Mouse (Mus musculus) cerebellum, postnatal 10 days (tissue): ENCODE results near the gene Ube2e3.
A peak's percentile ranks its signal among the peaks of the same experiment; 100 is the strongest.

Experiments used
- DNase-seq, 2 experiments: peaks; one replicate each; pipeline ENCODE4 v3.0.0; 2021; ENCODE audit warnings: mixed read lengths in 2 of 2

Ube2e3 gene

DNA sequence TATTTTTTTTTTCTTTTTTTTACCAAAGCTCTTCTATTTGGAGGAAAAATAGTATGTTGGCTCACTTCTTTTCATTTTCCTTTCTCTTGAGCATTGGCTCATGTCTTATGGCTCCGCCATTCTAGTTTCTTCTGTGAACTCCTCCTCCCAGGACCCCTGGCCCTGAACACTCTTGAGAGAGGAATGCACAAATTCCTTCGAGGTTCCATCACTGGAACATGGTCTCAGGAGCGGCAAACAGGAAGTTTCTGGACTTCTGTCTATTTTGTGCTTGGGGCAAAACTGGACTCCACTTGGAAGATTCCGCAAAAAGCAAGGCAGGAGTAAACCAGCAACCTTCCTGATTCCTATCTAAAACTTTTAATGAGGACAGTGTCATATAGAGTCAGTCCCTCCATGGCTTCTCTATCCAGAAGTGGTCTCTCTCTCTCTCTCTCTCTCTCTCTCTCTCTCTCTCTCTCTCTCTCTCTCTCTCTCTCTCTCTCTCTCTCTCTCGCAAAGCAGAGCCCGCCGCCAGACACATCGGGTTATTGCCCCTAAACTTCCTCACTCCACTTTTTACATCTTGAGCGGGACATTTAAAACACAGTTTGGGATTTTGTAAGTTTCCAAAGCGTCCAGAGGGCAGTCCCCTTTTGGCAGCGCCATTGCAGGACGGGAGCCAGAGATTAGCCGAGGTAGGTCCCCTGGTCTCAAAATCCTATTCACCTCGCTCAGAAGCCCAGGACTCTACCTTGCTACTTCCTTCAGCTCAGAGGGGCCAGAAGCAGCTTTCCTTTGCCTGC, at the start of gene Ube2e3:
Gene Ube2e3 (plus strand): TSS at position 399 of the 785 bp plus-strand sequence.
- no peak for DNase-seq

DNA sequence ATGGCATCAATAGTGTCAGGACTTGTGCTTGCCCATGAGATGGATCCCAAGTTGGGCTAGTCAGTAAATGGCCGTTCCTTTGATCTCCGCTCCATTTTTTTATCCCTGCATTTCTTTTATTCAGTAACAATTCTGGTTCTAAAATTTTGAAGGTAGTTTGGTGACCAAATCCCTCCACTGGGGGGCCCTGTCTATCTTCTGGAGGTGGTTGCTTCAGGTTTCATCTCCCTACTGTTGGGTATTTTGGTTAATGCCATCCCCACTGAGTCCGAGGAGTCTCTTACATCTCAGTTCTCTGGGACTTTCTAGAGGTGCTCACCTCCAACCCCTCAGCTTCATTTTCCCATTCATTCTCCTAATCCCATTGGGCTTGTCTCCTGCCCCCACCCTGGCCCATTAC, 38.0 kb upstream of the Ube2e3 start:
- DNase-seq = no peak

- DNase-seq = no peak
These were observed 26.3 kb upstream of the Ube2e3 start for GRCm38 (mm10) chr2:78841494-78842224.

DNA sequence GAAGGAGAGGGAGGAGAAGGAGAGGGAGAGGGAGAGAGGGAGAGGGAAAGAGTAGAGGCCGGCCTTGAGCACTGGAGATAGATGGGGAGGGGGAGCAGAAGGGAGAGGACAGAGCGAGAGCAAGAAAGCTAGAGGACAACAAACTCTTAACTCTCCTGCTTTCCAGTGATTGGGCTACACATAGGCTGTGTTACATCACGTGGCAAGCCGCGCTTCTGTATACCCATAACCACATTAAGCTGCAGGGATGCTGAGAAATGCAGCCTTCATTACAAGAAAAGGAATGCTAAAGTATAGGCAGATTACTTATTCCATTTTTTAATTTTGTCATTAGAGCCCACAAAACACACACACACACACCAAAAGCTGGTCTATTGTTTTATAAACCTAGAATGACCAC, 23.6 kb upstream of the Ube2e3 start:
- no peak for DNase-seq

DNA sequence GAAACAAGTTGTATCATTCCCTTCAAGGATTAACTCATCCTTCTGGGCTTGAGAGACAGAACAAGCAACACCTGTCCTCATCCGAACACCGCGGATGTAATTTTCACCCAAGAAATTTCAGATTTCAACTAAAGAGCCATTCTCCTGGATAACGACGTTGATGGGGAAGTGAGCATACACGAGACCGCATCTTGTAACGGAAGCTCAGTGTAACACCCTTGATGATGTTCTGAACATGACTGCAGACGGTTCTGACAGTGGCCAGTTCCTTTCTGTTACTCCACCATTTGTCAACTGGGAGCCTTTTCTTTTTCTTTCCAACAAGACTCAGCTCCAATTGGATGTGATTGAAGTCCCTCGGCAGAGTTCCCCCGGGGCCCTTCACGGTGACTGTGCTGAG, 22.6 kb upstream of the Ube2e3 start:
- no peak for DNase-seq

GRCm38 (mm10) chr2:78845717-78846116, 22.2 kb upstream of the Ube2e3 start:
- DNase-seq = no peak

- no peak for DNase-seq
These were observed 13.6 kb upstream of the Ube2e3 start for GRCm38 (mm10) chr2:78854315-78854714.

GRCm38 (mm10) chr2:78858628-78859027, 9.3 kb upstream of the Ube2e3 start:
- DNase-seq = no peak

DNA sequence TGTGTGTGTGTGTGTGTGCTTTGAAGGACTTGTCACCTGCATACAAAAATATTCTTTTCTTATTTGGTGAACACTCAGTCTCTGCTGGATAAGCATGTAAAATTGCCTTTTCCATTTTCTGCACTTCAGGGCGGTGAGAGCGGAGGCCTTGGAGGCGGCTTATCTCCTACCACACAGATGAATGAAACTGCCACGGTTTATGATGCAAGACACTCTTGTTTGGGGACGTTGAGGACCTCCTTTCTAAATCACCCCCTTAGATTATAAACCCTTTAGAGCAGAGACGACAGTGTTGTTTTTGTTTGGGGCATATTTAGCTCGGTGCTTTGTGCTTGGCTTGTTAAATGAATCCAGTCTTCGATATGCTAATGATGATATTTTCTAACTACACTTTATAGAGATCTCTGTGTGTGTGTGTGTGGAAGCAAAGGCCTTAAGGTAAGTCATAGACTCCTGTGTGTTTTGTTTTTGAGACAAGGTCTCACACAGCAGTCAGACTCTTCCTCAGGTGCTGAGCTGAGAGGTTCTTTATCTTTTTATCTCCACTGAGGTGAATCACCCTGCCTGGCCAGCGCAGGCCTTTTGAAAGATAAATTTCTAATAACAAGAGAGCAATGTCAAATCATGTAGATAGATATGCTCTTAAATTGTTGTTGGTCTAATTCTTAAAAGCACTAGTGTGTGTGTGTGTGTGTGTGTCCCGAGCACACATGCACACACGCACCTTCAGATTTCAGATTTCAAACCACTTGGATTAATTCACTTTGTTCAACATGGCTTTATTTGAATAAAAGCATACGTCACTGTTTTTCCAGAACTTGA, 8.4 kb upstream of the Ube2e3 start:
- no peak for DNase-seq

- DNase-seq = no peak
These were observed 7.9 kb upstream of the Ube2e3 start for GRCm38 (mm10) chr2:78860088-78860372.

- DNase-seq = no peak
These were observed 3.8 kb upstream of the Ube2e3 start for GRCm38 (mm10) chr2:78864116-78864515.

- DNase-seq = no peak
These were observed 3.1 kb upstream of the Ube2e3 start for GRCm38 (mm10) chr2:78864866-78865265.

DNA sequence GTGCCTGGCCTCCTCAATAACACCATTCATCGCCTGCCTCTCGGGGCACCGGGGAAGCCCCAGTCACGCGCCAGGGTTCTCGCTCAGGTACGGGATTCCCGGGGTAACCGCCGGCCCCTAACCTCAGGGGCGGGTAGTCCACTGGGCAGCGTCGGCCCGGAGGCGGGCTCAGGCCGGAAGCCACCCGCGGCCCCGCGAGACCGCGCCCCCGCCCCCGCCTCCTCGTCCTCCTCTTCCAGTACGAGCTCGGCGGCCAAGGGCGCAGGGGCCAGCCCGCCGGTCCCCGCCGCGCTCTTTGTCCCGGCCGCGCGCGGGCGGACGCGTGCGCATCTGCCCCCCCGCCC, 559 bp downstream of the Ube2e3 start:
- DNase-seq = peak; percentile 94

DNA sequence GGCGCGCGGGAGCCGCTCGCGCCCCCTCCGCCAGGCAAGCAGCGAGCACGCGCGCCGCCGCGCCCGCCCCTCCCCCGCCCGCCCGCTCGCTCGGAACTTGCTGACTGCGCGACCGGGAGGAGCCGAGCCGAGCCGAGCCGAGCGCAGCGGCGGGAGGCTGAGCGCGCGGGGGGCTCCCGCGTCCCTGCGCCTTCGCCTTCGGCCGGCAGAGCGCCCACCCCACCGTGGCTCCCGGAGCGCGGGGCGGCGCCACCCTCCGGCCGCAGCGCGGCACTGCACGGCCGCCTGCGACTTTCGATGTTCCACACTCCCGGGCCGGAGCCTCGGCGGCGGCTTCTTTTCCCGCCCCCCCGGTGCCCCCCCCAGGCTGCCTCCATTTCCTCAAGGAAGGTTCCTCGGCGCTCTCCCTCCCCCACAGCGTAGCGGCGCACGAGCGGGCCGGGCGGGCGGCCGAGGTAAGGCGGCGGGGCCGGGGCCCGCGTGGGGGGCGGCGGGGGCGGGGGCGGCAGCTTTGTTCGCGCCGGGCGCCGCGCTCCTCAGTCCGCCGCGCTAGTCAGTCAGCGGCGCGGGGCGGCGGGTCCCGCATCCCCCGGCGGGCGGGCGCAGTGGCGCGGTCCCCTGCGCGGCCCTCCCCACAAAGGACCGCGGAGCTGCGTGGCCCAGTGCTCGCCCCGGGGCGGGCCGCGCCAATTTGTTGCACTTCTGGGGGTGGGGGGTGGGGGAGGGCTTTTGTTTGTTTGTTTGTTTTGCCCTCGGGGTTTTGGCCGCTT, 1.2 kb downstream of the Ube2e3 start:
- peak; percentile 89 for DNase-seq

DNA sequence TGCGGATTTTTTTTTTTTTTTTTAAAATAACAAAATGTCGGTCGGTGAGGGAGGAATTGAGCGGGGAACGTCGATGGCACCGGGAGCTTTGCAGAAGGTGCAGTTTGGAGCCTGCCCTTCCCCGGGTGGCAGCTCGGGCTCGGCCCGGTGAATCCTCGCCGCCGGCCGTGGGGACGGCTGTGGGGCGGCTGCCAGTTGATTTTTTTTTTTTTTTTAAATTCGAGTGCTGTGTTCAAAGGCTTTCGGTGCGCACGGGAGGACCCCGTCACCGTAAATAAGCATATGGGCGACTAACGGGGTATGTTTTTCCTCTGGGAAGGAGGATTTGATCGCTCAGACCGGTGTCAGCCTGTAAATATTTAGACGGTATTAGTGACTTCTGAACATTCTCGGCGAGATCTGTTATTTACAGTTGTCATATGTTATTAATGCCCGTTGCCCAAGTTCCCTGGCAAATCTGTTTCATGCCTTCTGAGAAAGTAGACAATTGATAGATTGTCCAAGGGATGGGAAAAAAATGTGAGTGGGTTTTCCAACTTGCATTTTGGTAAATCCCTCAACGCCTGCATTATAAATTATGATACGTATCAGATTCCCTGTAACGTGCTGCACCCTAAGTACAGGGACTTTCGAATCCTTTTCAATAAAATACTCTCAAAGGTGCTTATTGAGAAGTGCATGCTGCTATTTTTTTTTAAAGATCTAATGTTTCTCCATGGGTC, 2.0 kb downstream of the Ube2e3 start:
- DNase-seq = peak; percentile 70 to 72

GRCm38 (mm10) chr2:78870443-78871025, 2.6 kb downstream of the Ube2e3 start:
- DNase-seq = peak; percentile 36 to 47

DNA sequence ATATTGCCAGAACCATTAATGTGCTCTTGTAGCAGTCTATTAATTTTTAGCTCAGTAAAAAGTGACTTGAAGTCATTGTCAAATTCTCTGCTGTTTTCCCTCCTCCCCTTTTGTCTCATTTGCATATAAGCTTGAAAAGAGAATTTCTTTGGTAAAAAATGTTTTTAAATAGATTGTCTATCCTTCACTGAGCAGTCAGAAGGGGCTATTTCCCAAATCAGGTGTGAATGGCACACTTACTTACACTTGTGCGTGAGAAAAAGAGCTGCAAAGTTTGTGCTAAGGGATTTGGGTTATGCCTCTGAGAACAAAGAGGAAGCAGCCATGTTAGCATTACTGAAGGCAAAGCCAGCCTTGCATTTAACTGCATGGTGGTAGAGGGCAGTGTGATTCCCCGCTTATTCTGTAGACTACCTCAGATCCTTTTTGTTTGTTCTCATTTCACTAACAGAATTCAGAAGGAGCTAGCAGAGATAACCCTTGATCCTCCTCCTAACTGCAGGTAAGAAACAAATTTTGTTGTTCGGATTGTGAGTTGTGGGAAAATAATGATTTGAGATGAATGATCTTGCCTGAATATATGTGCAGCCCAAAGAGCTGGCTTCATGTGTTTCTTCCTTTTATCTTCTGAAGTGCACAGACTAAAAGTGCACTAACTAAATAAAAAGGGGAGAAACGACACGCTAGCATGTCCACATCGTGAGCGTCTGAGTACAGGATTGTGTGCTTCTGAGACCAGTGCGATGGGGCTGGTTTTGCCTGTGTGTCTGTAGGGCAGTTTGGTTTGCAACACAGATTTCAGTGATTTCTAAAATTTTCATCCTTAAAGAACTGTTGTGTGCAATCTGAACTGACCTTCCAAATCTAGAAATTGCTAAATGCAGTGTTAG, 4.3 kb downstream of the Ube2e3 start:
- DNase-seq = peak; percentile 61 to 66

DNA sequence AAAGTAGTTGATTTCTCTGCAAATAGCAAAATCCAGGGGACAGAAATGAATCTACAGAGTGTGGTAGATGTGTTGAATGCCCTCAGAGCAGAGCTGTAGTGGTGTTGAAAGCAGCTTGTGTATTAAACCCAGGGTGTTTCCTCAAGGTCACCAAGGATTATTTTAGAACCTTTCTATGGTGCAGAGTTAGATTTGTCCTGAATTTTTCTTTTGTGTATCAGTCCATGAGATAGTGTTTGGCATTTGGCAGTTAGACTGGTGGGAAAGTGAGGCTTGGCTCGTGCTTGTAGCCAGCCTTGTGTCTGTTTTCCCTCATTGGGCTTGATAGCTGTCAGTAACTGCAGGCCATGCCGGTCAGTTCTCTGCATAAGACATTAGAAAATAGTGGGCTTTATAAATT, 6.0 kb downstream of the Ube2e3 start:
- DNase-seq = peak; percentile 19 to 26

GRCm38 (mm10) chr2:78876002-78876401, 8.1 kb downstream of the Ube2e3 start:
- no peak for DNase-seq

DNA sequence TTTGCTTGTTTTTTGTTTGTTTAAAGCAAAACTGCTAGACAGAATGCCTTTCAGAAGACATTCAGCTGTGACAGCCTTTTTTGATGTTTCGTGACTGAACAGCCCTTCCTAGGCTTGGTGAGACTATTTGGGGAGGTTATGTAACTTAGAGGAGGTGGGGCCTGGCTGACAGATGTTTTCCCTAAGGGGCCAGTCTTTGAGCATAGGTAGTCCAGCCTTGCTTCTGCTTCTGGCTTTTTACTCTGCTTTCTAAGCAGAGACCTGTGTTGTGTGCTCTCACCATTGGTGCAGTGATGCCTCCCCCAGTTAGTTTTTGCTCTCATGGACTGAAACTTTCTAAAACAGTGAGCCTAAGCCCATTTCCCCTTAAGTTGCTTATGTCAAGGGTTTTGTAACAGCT, 14.1 kb downstream of the Ube2e3 start:
- no peak for DNase-seq
